Mouse (Mus musculus) hindbrain, postnatal 0 days (tissue): Measurements from ENCODE around the gene Pccb. TPM values are rescaled to one million over a fixed set of nuclear protein-coding genes. Genes with fewer than 3 reads are reported as not detected.

Experiments used
- ATAC-seq: fragments of 200-750 bp; cut with Nextera tagmentation; 2 replicates; pipeline ENCODE4 v1.8.0; 2017; ENCODE audit warnings: mild to moderate bottlenecking, moderate TSS enrichment, moderate library complexity
- DNase-seq: peaks from one replicate; pipeline ENCODE4 v3.0.0-alpha.2; 2015; ENCODE audit warnings: low spot score
- H3K27ac ChIP-seq: fragments of 300-500 bp; sonication (generic); 2 replicates; pipeline ENCODE4 v1.5.1; 2014; ENCODE audit warnings: mild to moderate bottlenecking
- H3K27me3 ChIP-seq: fragments of 300-500 bp; sonication (generic); 2 replicates; pipeline ENCODE4 v1.6.1; 2014; ENCODE audit warnings: low read length, mixed read lengths; ENCODE audit not compliant: insufficient read depth
- H3K36me3 ChIP-seq: fragments of 300-500 bp; sonication (generic); 2 replicates; pipeline ENCODE4 v1.6.1; 2014; ENCODE audit warnings: low read length, mixed read lengths; ENCODE audit not compliant: insufficient read depth
- H3K4me1 ChIP-seq: fragments of 300-500 bp; sonication (generic); 2 replicates; pipeline ENCODE4 v1.6.1; 2014; ENCODE audit warnings: antibody characterized with exemption, low read length, mixed read lengths; ENCODE audit not compliant: insufficient read depth
- H3K4me2 ChIP-seq: fragments of 300-500 bp; sonication (generic); 2 replicates; pipeline ENCODE4 v1.6.1; 2014; ENCODE audit warnings: low read depth, mild to moderate bottlenecking, low read length, moderate library complexity, mixed read lengths
- H3K4me3 ChIP-seq: fragments of 300-500 bp; sonication (generic); 2 replicates; pipeline ENCODE4 v1.5.1; 2014; ENCODE audit warnings: low read length
- H3K9ac ChIP-seq: fragments of 300-500 bp; sonication (generic); replicated peaks from 2 replicates; pipeline ENCODE4 v1.6.1; 2014; ENCODE audit warnings: mild to moderate bottlenecking, low read length, moderate library complexity, mixed read lengths
- H3K9me3 ChIP-seq: fragments of 300-500 bp; sonication (generic); 2 replicates; pipeline ENCODE4 v1.6.1; 2016; ENCODE audit warnings: low read length, mixed read lengths
- CTCF ChIP-seq: IDR thresholded peaks from 2 replicates; pipeline ENCODE4 v1.5.1; 2016; ENCODE audit warnings: antibody characterized with exemption, control low read depth, low read depth
- WGBS: fragments of 180-500 bp; shearing (Covaris S2); extraction: QIAGEN DNeasy Blood & Tissue Kit; methylation state at CpG from one replicate; pipeline ENCODE4 v1.1.7; 2014; 5-methylcytosine and 5-hydroxymethylcytosine counted together
- polyA plus RNA-seq: library from polyadenylated mRNA; unstranded; fragments of >200 nt; fragmentation: Nextera tagmentation; extraction: Ambion mirVana; gene quantifications from 2 replicates; pipeline ENCODE4 v1.2.1, GENCODE M21; 2015
- total RNA-seq: library from RNA; depleted of rRNA; stranded (reverse); fragments of >200 nt; gene quantifications from 2 replicates; pipeline ENCODE4 v1.2.3, GENCODE M21; 2014

Gene Pccb
- total and polyA plus RNA-seq, 2 experiments from 2014 or later = 33.1 to 56.9 TPM

- Histone ChIP-seq H3K36me3 (no peaks in the 10 kb centered on the region; the same call in 1 of the 2 replicates), H3K4me2 (no peak overlapping the region), H3K27ac (no peak overlapping the region), H3K4me1 (no peaks in the 10 kb centered on the region), H3K9ac (no peak overlapping the region), H3K4me3 (no peak overlapping the region), H3K27me3 (no peaks in the 10 kb centered on the region), H3K9me3 (no peaks in the 10 kb centered on the region)
- DNase-seq (no peak), ATAC-seq (no peak)
- TF ChIP-seq CTCF = no peak
- 92% methylated on average over 5 of the region's 5 CpGs for WGBS
Measured at GRCm38 (mm10) chr9:100978666-100979065, 56.0 kb downstream of the Pccb start.

DNA sequence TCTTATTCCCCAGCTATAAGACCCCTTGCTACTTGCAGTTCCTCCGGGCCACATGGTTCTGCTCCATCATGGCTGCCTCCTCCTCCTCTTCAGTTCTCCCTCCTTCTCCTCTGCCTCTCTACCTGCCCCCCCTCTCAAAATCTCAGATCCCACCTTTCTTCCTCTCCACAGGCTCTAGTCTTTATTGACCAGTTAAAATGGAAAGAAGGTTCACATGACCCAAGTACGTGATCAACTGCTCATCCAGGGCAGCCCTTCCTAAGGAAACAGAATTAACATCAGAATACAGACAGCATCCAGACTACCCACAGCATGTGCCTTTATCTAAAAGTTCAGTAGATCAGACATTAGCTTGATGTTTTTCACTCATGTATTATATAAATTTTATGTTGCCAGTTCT lies 65.2 kb downstream of the Pccb start:
- no peaks in the 10 kb centered on the region for H3K4me1 ChIP-seq
- H3K27ac ChIP-seq = no peak overlapping the region
- no peaks in the 10 kb centered on the region for H3K36me3 ChIP-seq
- WGBS = 89% methylated on average over 2 of the region's 2 CpGs
- ATAC-seq = no peak
- no peaks in the 10 kb centered on the region for H3K27me3 ChIP-seq
- no peak for DNase-seq
- H3K9me3 ChIP-seq = no peaks in the 10 kb centered on the region
- no peak overlapping the region for H3K9ac ChIP-seq
- TF ChIP-seq CTCF = no peak
- H3K4me3 ChIP-seq = no peak overlapping the region
- no peak overlapping the region for H3K4me2 ChIP-seq

DNA sequence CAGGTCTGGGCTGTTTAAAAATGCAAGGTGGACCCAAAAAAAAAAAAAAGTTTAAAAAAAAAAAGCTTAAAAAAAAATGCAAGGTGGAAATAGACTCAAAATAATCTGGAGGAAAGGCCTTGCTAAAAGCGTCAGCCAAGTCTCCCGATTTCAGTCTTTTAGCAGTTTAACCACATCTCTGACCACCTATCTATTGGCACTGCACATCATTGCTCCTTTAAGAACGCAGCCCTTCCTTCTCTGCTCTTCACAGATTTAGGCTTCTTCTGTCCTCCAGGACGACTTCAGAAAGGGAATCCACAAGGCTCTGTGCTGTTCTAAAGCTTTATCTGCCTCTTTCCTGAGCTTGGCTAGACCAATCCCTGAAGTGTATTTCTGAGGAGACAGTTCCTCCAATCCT lies 70.6 kb downstream of the Pccb start:
- no peaks in the 10 kb centered on the region for H3K9me3 ChIP-seq
- no peak for ATAC-seq
- H3K4me1 ChIP-seq = 0 out of 2 replicates have a peak, but pooled peaks cover 2% of the 10 kb centered on the region
- no peak overlapping the region for H3K27ac ChIP-seq
- no peaks in the 10 kb centered on the region for H3K36me3 ChIP-seq
- WGBS = 74% methylated on average over 4 of the region's 4 CpGs
- no peak overlapping the region for H3K4me3 ChIP-seq
- H3K27me3 ChIP-seq = no peaks in the 10 kb centered on the region
- H3K4me2 ChIP-seq = no peak overlapping the region
- no peak overlapping the region for H3K9ac ChIP-seq
- no peak for TF ChIP-seq CTCF
- DNase-seq = no peak

GRCm38 (mm10) chr9:100963428-100963912 lies 71.2 kb downstream of the Pccb start:
- Histone ChIP-seq H3K4me1 (0 out of 2 replicates have a peak, but pooled peaks cover 2% of the 10 kb centered on the region), H3K36me3 (no peaks in the 10 kb centered on the region), H3K4me2 (no peak overlapping the region), H3K4me3 (no peak overlapping the region), H3K9me3 (no peaks in the 10 kb centered on the region), H3K27ac (no peak overlapping the region), H3K27me3 (no peaks in the 10 kb centered on the region), H3K9ac (no peak overlapping the region)
- DNase-seq = no peak
- no peak for ATAC-seq
- WGBS = 58% methylated on average over 1 of the region's 1 CpGs
- no peak for TF ChIP-seq CTCF

DNA sequence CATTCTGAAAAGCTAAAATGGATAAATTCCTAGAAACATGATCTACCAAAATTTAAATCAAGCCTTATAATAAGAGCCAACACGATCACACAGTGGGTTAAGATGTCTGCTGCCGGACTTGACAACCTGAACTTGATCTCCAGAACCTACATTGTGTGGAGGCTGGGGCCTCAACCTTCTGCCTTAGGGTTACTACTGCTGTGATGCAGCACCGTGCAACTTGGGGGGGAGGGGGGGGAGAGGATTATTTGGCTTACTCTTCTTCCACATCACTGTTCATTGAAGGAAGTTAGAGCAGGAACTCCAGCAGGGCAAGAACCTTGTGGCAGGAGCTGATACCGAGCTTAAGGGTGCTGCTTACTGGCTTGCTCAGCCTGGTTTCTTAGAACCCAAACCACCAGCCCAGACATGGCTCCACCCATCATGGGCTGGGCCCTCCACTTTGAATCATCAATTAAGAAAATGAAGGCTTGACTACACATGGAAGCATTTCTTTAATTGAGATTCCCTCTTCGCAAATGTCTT lies 71.7 kb downstream of the Pccb start:
- Histone ChIP-seq H3K4me2 (no peak overlapping the region), H3K9ac (no peak overlapping the region), H3K27ac (no peak overlapping the region), H3K4me1 (0 out of 2 replicates have a peak, but pooled peaks cover 2% of the 10 kb centered on the region), H3K36me3 (no peaks in the 10 kb centered on the region), H3K4me3 (no peak overlapping the region), H3K9me3 (no peaks in the 10 kb centered on the region), H3K27me3 (no peaks in the 10 kb centered on the region)
- WGBS = 63% methylated on average over 5 of the region's 5 CpGs
- DNase-seq = no peak
- TF ChIP-seq CTCF = no peak
- no peak for ATAC-seq

- WGBS = 40% methylated on average over 4 of the region's 4 CpGs
- TF ChIP-seq CTCF = no peak
- H3K36me3 ChIP-seq = peaks cover 10% of the 10 kb centered on the region; the same call in 1 of the 2 replicates
- no peaks in the 10 kb centered on the region for H3K4me1 ChIP-seq
- DNase-seq = peak; percentile 19
- no peak for ATAC-seq
- H3K9me3 ChIP-seq = no peaks in the 10 kb centered on the region
- no peak overlapping the region for H3K27ac ChIP-seq
- no peak overlapping the region for H3K4me2 ChIP-seq
- H3K9ac ChIP-seq = no peak overlapping the region
- H3K4me3 ChIP-seq = no peak overlapping the region
- no peaks in the 10 kb centered on the region for H3K27me3 ChIP-seq
Measured at GRCm38 (mm10) chr9:100951481-100951880, 83.2 kb downstream of the Pccb start.

DNA sequence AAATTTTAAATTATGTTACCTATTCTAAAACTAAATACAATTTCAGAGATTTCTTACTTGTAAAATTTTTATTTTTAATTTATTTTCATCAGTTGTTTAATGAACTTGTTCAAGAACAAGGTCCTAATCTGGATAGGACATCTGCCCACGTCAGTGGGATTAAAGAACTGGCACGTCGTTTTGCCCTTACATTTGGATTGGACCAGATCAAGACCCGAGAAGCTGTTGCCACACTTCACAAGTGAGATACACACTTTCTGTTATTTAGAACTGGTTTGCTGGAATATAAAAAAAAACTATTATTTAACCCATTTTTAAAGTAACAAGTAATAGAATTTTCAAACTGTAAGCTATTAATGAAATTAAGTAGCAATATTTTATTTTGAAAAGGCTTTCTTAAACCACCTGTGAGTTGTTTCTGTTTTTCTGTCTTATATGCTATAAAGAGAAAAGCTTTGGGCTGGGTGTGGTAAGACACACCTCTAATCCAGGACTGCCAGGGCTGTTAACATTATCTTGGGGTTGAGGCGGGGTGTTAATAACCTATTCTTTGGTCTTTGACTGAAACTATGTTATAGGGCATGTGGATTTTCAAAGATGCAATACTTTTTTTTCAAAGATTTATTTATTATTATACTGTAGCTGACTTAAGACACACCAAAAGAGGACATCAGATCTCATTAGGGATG lies 89.9 kb downstream of the Pccb start:
- Histone ChIP-seq H3K4me1 (no peaks in the 10 kb centered on the region), H3K4me2 (no peak overlapping the region), H3K36me3 (no peaks in the 10 kb centered on the region), H3K9me3 (no peaks in the 10 kb centered on the region), H3K27me3 (no peaks in the 10 kb centered on the region), H3K27ac (no peak overlapping the region), H3K4me3 (no peak overlapping the region), H3K9ac (no peak overlapping the region)
- WGBS = 94% methylated on average over 5 of the region's 5 CpGs
- DNase-seq = no peak
- no peak for TF ChIP-seq CTCF
- ATAC-seq = no peak
